Mouse (Mus musculus): Measurements from ENCODE around the gene Pgp.
A peak's percentile ranks its signal among the peaks of the same experiment; 100 is the strongest.
"Not testable (repeated sequence)": the region's sequence is repeated elsewhere in the genome, so short reads cannot be mapped to it uniquely, and the experiment has no call there.

Pgp gene

DNA sequence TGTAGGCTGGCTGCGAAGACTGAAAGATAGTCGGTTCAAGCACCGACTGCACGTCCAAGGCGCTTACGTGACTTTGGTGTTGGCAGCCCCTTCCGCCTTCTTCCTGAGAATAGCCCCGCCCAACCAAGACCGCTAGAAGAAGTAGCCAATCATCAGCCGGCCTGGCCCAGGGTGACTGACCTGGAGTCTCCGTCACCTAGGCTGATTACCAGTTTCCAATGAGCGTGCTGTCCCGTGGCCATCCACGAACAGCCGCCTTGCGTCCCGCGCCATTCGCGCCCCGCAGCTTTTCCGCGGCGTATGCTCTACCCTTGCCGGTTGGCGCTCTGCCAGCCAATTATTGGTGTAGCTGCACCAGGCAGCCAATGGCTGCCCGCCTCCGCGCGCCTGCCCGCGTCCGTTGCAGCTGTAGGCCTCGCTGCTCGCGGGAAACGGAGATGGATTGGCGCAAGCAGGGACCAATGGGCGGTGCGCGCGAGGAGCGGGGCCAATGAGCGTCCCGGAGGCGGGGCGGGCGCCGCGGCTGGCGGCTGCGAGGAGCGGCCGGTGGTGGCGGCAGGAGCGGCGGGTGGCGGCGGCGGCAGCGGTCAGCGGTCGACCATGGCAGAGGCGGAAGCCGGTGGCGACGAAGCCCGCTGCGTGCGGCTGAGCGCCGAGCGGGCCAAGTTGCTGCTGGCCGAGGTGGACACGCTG lies at the start of gene Pgp, which contains the start of gene E4f1:
Gene Pgp (plus strand): TSS at position 483 of the 693 bp plus-strand sequence.
Gene E4f1 (minus strand): TSS at position 404 of the 693 bp plus-strand sequence.
- peak; percentile 99 for DNase-seq

DNA sequence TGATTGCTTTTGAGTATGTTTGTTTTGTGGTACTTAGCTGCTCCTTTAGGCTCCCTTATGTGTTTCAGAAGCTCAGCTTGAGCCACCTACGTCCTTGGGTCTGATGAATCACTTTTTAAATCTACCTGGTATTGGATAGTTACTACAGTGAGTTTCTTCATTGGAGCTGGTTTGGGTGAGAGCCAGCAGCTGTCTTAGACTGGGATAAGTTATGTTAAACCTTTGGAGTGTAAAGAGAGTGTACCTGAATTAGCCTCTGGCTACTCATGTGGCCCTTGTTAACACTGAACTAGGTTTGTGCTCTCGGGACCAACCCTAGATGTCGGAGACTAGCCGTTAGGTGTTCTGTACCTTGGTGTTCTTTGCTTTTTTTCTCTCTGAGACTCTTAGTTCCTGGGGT lies 47.1 kb upstream of the Pgp start:
- DNase-seq, result no peak

DNA sequence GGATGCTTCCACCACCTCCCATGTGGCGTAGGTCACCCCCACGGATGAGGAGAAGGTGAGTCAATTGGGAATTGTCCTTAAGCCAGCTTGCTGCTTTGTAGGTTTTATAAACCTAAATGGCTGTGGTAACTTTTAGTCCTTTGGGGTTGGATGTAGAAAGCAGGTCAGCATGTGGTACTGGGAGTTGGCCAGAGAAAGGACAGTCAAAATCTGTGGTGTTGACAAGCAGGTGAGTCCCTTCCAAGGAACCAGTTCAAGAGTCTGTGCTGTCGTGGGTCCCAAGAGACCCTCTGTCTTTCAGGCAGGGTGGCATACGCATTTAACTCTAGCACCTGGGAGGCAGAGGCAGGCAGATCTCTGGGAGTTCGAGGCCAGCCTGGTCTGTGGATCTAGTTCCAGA lies 45.7 kb upstream of the Pgp start:
- DNase-seq, result no peak

DNA sequence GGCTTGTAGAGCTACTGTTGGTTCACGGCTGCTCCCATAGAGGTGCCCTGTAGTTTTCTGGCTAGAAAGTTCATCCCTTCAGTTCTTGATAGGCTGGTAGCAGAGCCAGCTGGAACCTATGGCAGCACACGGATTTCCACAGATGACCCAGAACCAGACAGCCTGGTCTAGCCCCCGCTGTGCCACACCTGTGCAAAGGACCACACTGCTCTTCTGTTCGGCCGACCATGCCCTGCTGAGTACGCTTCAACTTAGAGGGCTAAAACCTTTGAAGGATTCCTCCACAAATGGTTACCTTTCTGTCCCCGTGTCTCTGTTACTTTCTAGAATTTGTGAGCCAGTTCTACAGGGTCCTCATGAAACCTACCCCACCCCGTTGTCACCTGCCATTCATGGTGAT lies 44.9 kb upstream of the Pgp start:
- not testable (repeated sequence) for DNase-seq

DNA sequence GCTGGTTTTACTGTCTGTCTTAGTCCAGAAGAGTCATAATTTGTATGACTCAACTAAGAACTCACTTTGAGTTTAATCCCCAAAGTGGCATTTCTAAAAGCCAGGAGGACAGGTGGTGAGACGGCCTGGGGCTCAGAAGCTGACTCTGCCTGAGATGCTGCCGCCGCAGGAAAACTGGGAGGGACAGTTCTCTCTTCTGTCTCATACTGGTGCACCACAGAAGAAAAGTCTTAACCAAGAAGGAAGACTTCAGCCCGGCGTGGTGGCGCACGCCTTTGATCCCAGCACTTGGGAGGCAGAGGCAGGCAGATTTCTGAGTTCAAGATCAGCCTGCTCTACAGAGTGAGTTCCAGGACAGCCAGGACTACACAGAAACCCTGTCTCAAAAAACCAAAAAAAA lies 44.3 kb upstream of the Pgp start:
- no peak for DNase-seq

DNA sequence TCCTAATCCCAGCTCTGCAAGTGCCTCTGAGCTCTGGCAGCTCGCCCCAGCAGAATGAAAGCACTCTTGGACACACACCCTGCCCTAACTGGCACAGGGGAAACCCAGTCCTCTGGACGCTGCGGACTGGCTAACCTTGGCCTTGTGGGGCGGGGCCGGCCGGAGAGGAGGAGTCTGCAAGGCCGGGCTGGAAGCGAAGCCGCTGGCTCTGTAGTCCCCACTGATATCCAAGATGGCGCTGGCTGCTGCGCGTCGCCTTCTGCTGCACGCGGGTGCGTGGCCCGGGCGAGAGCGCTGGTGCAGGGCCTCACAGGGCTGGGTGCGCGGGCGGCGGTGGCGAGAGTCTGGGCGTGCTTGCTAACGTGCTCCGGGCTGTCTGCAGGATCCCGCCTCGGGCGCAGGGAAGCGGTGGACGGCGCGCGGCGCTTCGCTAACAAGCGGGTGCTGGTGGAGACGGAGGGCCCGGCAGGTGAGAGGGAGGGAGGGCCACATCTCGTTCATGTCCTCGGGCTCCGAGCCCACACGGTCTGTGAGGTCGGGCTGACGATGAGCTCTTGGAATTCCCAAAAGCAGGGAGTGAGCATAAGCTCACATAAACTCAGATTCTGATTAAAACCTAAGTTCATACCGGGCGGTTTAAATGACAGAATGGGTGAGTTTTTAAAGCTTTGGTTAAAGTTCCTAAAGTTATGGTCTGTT lies 43.6 kb upstream of the Pgp start, which contains the start of gene Eci1:
Gene Eci1 (plus strand): TSS at position 171 of the 699 bp plus-strand sequence.
- DNase-seq, result peak; percentile 97

DNA sequence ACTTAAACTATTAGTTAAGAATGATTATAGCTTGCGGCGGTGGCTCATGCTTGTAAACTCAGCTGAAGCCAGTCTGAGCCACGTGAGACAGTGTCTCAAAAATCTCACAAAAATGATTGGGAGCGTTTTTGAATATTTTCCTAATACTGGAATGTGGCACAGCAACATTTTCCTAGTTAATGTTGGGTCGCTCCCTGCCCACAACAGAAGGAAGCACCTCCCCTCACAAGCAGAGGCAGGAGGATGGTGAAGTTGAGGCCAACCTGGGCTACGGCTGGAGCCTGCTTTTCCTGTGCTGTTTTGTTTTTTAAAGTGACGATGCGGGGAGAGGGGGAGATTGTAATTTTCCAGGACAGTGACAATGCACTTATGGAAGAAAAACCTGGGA lies 43.0 kb upstream of the Pgp start:
- peak; percentile 55 for DNase-seq

DNA sequence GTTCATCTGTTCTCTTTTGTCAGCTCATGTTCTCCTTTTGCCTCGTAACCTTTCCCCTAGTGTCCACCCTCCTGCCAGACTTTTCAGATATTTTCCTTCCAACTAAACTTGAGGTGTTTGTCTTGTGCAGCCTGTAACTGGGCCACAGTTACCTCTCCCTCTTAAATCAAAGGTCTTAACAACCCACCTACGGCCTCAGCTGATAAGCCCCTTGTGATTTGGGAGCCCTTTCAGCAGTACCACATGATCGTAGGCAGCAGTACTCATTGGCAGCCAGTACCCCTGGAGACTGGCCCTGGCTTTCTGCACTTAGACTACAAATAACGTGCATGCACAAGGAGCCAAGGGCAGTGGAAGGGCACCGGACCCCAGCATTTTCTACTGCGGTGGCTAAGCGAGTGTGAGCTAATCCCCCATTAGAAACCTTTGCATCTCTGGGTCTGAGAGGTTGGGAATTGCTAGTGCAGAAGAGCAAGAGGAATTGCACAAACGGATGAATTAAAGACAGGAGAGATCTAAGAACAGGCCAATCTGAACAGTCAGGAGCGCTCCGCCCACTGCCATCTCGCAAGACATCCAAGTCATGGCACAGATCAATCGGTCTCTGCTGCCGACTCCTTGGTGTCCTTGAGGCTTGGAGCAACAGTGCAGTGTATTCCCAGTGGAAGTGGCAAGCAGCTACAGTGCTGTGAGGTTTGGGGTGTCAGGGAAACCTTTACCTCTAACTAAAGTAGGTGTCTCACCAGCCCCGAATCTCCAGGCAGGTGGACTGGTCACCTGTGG lies 40.8 kb upstream of the Pgp start:
- DNase-seq, result peak; percentile 54

DNA sequence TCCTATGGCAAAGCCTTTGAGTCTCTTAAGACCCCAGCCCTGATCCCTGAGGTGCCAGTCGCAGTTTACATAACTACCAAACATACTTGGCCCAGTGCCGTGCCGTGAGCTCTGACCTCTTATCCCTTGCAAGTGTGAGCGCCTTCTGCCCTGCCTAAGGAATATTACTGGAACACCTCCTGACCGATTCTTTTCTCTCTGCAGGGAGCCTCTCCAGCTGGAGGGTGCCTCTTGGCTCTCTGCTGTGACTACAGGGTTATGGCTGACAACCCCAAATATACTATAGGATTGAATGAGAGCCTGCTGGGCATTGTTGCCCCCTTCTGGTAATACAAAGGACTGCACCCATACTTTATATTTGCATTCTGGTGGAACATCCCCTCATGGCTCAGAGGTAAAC lies 33.2 kb upstream of the Pgp start:
- peak; percentile 66 for DNase-seq

DNA sequence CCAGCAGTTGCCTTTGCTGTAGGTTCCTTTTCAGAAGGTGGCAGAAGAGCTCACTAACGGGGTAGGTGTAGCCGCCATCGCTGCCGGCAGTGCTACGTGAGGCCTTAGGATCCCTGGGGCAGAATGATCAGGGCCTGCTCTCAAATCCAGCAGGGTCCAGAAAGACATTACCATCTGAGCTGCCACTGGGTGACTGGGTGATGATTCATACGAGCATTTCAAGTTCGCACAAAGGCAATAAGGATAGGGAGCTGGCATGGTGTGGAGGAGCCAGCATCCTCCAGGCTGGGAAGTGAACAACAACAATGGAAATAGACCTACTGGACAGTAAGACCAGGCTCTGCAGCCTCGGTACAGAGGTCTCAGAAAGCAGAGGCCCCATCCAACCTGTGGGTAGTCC lies 29.8 kb upstream of the Pgp start:
- DNase-seq, result no peak

DNA sequence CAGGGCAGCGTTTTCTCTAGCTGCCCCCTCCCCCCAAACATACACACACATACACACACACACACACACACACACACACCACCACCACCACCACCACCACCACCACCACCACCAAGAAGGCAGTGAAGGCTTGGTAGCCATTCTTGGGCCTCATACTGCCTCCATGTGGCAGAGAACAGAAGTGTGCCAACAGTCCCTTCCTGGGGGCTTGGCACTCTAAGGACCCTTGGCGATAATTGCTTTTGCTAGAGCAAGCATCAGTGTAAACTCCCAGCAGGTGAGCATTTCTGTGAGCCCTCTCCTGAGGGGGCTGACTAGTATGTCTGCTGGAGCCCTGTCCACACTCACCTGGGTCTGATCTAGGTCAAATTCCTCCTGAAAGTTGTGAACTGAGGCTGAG lies 29.0 kb upstream of the Pgp start:
- DNase-seq, result no peak

DNA sequence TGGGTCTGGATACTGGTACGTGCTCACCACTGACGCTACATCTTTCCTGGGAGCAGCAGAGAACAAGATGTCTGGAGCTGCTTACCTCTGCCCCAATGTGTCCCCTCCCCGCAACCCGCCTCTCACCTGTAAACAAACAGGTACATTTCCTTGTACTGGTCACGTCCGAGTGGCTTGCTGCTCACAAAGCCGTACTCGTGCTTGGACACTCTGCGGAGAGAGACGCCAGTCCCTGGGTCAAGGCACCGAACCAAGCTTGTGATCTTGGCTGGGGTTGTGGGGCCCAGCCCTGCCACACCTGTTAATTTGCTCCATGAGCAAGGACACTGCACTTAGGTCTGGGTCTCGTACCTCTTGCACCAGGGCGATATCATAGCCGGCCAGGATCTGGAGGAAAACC lies 28.1 kb upstream of the Pgp start:
- DNase-seq, result no peak

DNA sequence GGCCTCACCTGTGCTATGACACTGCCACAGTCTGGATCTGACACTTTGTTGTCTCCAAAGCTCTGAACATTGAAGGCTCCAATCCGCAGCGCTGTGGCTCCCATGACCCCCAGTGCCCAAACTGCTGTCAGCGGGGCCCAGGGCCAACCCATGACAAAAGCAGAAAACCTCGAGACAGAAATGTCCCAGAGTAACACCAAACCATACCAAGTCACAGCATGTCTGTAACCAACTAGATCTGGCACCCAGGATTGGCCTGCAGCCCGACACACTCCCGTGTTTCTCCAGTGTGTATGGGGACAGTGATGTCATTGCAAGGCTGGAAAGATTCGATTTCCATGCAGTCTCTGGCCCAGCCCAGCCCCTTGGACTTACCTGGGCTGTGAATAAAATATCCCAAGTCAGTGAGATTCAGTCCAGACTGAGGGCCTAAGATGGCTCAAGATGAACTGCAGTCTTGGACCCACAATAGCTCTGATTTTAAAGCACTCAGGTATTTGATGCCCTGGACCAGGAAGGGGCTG lies 27.5 kb upstream of the Pgp start, which contains the start of gene Dnase1l2:
Gene Dnase1l2 (minus strand): TSS at position 474 of the 524 bp plus-strand sequence.
- no peak for DNase-seq

DNA sequence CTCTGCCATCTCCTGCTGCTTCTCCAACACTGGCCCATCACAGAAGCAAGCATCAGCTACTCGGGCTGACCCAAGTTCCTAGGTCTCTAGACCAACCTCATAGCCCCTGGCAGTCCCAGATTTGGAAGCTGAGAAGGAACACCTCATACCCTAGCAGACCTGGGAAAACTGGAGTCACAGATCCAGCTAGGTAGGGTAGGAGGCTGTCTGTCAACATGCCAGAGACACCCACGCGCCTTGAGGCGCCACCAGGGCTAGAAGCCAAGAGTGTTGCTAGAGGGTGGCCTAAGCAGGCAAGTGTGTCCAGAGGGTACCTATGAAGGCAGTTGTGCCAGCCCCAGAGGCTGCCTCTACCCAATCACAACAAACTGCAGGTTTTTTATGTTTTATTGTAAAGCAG lies 26.8 kb upstream of the Pgp start:
- DNase-seq, result no peak

DNA sequence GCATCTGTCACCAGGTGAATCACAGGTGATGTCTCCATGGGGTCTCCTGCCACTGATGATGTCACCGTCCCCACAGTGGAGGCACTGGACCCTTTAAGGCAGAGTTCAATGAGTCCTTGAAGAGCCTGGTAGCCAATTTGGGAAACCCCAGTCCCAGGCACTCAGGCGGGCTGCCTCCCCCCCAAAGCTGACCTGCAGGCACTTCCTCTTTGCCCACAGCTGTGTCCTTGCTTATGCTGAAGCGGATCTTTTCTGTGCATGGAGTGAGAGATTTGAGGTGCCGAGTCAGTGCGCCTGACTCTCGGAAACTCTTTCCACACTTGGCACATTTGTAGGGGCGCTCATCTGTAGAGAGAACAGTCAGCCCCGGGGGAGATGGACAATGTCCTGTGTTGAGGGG lies 23.6 kb upstream of the Pgp start:
- no peak for DNase-seq

DNA sequence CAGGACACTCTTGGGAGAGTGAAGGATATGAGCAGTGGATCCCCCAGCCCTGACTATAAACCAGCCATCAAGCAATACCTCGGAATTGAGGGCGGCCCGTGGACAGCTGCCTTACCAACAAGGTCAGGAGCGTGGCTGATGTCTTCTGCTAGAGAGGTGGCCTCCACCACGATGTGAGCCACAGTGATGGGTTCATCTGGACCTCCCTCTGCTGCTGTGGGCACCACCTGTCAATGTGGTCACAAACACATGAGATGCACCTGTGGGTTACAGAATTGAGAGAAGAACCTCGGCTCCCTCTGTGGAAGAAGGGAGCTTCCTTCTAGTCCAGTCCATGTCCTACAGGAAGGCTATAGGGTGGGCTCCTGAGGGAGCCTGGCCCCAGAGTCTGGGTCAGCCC lies 20.7 kb upstream of the Pgp start:
- no peak for DNase-seq

DNA sequence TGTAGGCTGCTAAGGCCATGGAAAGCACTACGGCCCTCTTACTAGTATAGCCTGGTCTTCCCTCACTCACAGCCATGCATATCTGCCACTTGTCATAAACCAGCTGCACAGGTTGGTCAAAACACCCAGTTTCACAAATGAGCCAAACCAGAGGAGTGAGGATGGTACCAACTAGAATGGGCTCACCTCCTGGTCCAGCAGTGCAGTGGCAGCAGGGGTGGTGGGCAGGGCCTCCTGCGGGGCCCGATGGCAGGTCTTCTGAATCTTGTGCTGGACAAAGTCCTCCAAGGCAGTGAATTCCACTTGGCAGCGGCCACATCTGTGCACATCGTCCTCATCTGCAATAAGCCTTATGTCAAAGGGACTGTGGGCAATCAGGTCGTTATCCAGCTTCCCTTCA lies 19.0 kb upstream of the Pgp start:
- DNase-seq, result no peak

DNA sequence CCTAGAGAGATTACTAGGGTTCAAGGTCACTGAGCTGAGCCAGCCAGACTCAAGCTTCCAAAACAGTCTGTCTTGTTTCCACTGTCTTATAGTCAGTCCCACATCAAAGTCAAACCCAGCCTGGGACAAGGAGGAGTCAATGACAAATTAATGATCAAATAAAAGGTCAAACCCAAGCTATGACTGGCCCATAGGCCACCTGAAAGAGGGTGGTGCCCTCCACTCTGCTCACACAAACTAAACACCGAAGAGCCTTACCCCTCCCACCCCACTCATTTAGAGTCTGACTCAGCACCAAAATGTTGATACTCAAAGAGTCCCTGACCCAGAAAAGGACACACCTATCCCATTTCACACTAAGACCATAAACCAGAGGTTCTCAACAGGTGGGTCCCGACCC lies 16.8 kb upstream of the Pgp start:
- no peak for DNase-seq

DNA sequence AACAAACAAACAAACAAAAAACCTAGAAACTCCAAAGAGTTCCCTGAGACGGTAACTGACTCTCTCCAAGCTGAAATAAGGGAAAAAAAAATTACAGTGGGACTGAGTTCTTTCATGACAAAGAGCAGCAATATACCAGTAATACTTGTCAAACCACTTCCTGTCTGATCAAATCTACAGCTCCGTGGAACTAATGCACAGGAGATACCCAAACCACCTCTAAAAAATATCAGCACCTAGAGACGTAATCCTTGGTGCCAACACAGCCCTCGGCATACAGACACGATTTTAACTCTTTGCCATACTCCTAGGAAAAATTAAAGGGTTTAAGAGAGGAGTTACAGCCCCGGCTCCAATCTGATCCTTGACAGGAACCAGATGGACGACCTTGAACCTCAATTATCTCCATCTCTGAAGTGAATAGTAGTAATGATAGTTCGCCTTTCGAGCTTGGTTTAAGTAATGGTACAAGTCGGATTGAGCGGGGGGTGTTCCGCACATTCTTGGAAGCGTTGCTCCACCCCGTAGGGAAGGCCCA lies 15.9 kb upstream of the Pgp start:
- no peak for DNase-seq

DNA sequence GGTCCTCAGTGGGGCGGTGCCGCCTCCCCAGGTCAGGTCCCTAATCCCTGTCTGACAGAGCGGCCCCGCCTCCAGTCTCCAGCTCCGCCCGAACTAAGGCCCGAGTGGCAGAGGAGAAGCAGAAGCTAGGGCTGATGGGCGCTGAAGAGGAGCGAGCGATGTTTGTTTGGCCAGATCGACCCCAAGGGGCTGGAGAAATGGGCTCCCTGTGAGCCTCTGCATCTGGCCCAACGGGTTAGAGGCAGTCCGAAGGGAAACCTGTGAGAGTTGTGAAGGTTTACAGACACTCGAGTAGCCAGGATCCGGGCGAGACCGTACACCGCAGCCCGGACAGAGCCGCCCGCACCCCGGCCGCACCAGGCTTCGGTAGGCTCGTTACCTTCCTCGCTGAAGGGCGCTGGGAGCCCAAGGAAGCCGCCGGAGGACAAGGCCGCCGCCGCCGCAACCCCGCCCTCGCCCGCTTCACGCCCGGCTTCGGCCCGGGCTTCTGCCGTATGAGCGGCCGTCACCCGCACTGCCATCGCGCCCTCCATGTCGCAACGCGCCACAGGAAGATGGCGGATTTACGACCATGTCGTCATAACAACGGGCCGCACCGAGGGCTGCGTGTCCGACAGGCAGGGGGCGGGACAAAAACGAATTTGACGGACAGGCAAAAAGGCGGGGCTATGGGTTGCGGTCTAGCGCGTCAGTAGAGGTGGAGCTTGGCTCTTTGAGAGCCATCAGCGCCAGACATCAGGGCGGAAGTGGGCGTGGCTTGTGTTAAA lies 15.3 kb upstream of the Pgp start:
- DNase-seq, result peak; percentile 99

DNA sequence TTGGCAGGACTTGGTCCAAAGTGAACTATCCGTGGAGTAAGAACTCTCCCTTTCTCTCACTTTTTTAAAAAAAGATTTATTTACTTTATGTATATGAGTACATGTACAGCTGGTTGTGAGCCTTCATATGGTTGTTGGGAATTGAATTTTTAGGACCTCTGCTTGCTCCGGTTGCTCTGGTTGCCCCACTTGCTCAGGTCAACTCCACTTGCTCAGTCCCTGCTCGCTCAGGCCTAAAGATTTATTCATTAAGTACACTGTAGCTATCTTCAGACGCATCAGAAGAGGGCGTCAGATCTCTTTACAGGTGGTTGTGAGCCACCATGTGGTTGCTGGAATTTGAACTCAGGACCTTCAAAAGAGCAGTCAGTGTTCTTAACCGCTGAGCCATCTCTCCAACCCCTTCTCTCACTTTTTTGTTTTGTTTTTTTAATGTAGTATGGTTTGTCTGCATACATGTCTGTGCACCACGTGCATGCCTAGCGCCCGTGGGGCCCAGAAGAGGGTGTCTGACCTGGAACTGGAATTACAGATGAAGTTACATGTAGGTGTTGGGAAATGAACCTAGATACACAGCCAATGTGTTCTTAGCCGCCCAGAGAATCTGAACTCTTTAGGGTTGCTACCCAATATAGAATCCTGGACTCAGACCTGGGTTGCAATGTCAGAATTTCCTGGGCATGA lies 14.5 kb upstream of the Pgp start:
- DNase-seq, result not testable (repeated sequence)

DNA sequence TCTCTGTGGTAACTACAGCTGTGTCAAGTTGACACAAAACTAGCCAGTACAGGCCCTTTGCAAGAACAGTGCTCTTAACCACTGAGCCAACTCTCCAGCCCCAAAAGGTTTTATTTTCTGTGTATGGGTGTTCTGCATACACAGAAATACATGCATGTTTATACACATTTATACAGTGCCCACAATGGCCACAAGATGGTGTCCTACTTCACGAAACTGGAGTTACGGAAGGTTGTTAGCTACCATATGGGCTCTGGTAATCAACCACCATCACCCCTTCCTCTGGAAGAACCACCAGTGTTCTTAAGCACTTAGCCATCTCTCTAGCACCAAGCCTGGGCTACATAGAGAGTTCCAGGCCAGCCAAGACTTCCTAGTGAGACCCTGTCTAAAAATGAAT lies 8.6 kb upstream of the Pgp start:
- no peak for DNase-seq

All from kidney, adult 18-20 months (tissue).